Mouse (Mus musculus) ZHBTc4 (cell line): Measurements from ENCODE around the gene Gm3604.

ENCODE experiments used
- DNase-seq: peaks from one replicate; pipeline ENCODE4 v3.0.0-alpha.2; 2011; ENCODE audit warnings: low read depth, low spot score

Gene Gm3604

DNA sequence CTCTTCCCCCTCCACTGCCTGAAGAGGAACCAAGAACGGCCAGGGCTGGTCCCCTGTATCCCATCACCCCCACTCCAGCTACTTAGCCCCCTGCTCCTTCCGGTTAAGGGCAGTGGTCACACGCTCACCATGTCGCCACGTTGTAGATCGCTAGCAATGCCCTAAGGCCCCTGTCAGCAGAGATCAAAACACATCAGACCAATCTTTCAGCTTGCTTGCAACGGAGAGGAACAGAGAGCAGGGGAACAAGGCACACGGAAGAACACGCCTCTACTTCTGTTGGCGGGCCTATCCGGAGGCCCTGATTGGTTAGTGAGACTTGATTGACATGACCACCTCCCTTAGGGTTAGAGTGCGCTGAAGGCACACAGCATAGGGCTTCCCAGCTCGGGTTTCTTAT, at the start of gene Gm3604:
Gene Gm3604, minus strand, starts transcription at position 226 of the 400 bp plus-strand sequence.
- DNase-seq: peak; percentile 89

- DNase-seq: peak; percentile 70
These were observed 16.2 kb upstream of the Gm3604 start for GRCm38 (mm10) chr13:62399206-62399605.

DNA sequence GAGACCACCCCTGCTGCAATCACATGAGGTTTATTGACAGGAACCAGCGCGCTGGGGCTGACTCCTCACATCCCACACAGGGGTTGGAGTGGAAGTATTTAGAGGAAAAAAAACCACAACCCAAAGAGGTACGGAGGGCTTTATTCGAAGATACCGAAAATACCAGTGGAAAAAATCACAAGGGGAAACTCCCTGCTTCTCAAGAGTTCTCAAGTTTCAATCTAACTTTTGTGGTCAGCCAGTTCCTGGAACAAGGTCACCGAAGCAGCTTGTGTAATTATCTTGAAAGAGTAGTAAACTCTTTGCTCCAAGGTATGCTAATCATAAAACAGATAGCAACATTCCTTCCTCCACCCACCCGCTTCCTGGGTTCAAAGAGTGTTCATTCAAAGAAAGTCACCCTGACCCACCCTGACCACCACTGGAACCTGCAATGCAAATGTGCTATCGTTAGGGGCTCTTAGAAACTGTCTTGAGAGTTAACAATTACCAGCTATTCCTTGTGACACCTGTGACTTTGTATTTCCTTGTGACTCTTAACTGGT, 7.2 kb upstream of the Gm3604 start:
- peak; percentile 58 for DNase-seq

DNA sequence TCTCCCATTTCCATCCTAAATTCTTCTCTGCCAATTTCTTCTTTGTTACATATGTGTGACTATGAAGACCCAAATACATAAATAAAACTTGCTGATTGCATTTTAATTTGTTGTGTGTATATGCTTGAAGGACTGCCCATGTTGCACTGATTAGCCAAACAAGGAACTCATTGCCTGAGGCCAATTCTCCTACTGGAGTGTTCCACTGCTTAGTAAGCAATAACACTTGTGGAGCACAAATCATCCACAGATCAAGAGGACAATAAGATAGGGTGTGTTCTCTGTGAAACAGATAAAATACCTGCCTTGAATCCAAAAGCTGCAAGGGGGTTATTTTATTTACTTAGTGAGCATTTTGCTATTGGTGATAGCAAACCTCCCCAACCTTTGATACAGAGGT, 51.2 kb downstream of the Gm3604 start:
- DNase-seq: peak; percentile 74

GRCm38 (mm10) chr13:62331381-62331780, 51.6 kb downstream of the Gm3604 start:
- peak; percentile 65 for DNase-seq
